ENCODE assay signal across 14 mouse cellular contexts in the genomic region with DNA sequence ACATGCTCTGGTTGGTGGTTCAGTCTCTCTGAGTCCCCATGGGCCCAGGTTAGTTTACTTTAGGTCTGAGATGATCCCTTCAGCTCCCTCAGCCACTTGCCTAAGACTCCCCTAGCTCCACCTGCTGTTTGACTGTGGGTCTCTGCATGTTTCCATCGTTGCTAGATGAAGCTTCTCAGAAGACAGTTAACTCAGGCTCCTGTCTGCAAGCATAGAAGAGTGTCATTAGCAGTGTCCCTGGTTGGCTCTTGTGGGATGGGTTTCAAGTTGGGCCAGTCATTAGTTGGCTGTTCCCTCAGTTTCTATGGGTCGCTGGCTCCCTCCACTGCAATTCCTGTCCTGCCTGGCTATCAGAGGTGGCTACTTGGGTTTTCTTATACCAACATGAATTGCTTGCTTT. TPM values are rescaled to one million over a fixed set of nuclear protein-coding genes. Genes with fewer than 3 reads are reported as not detected.
DNase-seq lines count a peak whose midpoint lies in the region; ATAC-seq and TF ChIP-seq lines count a peak whose summit lies in the region.
"Had no signal": no experiment of that assay in that cellular context is flagged by ENCODE, and none has a peak within 500 bp of the region (broad histone marks: within the 10 kb centered on the region; RNA-seq: fewer than 3 reads in every experiment).

No protein-coding gene starts in this region.

- H3K4me3 ChIP-seq in embryonic facial prominence, embryonic 11.5 days (ENCODE audit: low read depth, low read length): no peak overlapping the region
- H3K4me3 ChIP-seq in embryonic facial prominence, embryonic 10.5 days: no peak overlapping the region
- no peak overlapping the region for H3K4me3 ChIP-seq in lung, embryonic 14.5 days (ENCODE audit: low read depth, low read length)
- H3K4me3 ChIP-seq in lung, postnatal 0 days (ENCODE audit: low read depth, low read length): no peak overlapping the region
- H3K4me3 ChIP-seq in MEL (ENCODE audit: control insufficient read depth in 1 of 2, insufficient read depth in 1 of 2, low read depth in 2 of 2, low read length in 2 of 2): no peak overlapping the region
- H3K4me3 ChIP-seq in liver, postnatal 0 days (ENCODE audit: low read depth, low read length): no peak overlapping the region

- no peak overlapping the region for H3K4me2 ChIP-seq in embryonic facial prominence, embryonic 11.5 days (ENCODE audit: low read depth, low read length)
- no peak overlapping the region for H3K4me2 ChIP-seq in lung, embryonic 14.5 days
- no peak overlapping the region for H3K4me2 ChIP-seq in lung, postnatal 0 days (replicated peaks; ENCODE audit: low read depth, low read length)
- H3K4me2 ChIP-seq in liver, postnatal 0 days (ENCODE audit: low read depth, low read length): no peak overlapping the region

- peak in 1 of 2 experiments; percentile 68; a peak in 2 of 4 replicates for TF ChIP-seq POLR2A in MEL (IDR thresholded peaks at IDR 0.05; ENCODE audit: control insufficient read depth in 1 of 2, insufficient read depth in 1 of 2, low read depth in 1 of 2, low read length in 2 of 2, poor library complexity in 1 of 2)

- H3K27me3 ChIP-seq in embryonic facial prominence, embryonic 11.5 days (ENCODE audit: control insufficient read depth, insufficient read depth, low read length): no peaks in the 10 kb centered on the region
- no peaks in the 10 kb centered on the region for H3K27me3 ChIP-seq in embryonic facial prominence, embryonic 10.5 days (replicated peaks; ENCODE audit: low read depth, poor library complexity, severe bottlenecking)
- H3K27me3 ChIP-seq in lung, embryonic 14.5 days (ENCODE audit: insufficient read depth, low read length): no peaks in the 10 kb centered on the region
- H3K27me3 ChIP-seq in lung, postnatal 0 days (replicated peaks; ENCODE audit: insufficient read depth, low read length): no peaks in the 10 kb centered on the region
- no peaks in the 10 kb centered on the region for H3K27me3 ChIP-seq in MEL (ENCODE audit: control insufficient read depth in 1 of 2, insufficient read depth in 2 of 2, low read length in 2 of 2)
- H3K27me3 ChIP-seq in liver, postnatal 0 days (ENCODE audit: insufficient read depth, low read length): no peaks in the 10 kb centered on the region

- WGBS in embryonic facial prominence, embryonic 11.5 days: 43% methylated on average over 2 of the region's 2 CpGs
- whole genome bisulfite sequencing in embryonic facial prominence, embryonic 10.5 days: 45% methylated on average over 2 of the region's 2 CpGs
- WGBS in lung, embryonic 14.5 days: 37% methylated on average over 2 of the region's 2 CpGs
- WGBS in lung, postnatal 0 days: 51% methylated on average over 2 of the region's 2 CpGs
- 37% methylated on average over 2 of the region's 2 CpGs for WGBS in liver, postnatal 0 days (ENCODE audit: insufficient replicate concordance)

- no peak for DNase-seq in embryonic facial prominence, embryonic 11.5 days (ENCODE audit: low spot score)
- DNase-seq in embryonic facial prominence, embryonic 10.5 days (ENCODE audit: low spot score): no peak
- DNase-seq in lung, embryonic 14.5 days: peak; percentile 36
- DNase-seq in lung, postnatal 0 days (ENCODE audit: low spot score): no peak
- peak; percentile 79 for DNase-seq in MEL (ENCODE audit: low read depth, low spot score)
- DNase-seq in liver, postnatal 0 days: no peak
- no peak for DNase-seq in cerebellum, postnatal 36 days
- DNase-seq in spleen, postnatal 10 days (ENCODE audit: low spot score in 2 of 2): no peak
- DNase-seq: adrenal gland, adult 2 months; B cell, adult 2 months; cerebellum, adult 9-10 months; heart, adult 11 months; kidney, postnatal 4 days; right cerebral cortex, postnatal 4 days had no signal

- H3K4me1 ChIP-seq in embryonic facial prominence, embryonic 11.5 days (ENCODE audit: control insufficient read depth, insufficient read depth, low read length): no peaks in the 10 kb centered on the region
- H3K4me1 ChIP-seq in embryonic facial prominence, embryonic 10.5 days: peaks cover 8% of the 10 kb centered on the region
- no peaks in the 10 kb centered on the region; the same call in 1 of the 2 replicates for H3K4me1 ChIP-seq in lung, embryonic 14.5 days (ENCODE audit: insufficient read depth)
- peaks cover 3% of the 10 kb centered on the region; the same call in 1 of the 2 replicates for H3K4me1 ChIP-seq in lung, postnatal 0 days (ENCODE audit: insufficient read depth, low read depth, low read length)
- no peaks in the 10 kb centered on the region; a peak in 1 of 4 replicates for H3K4me1 ChIP-seq in MEL (ENCODE audit: control insufficient read depth in 1 of 2, insufficient read depth in 2 of 2, low read length in 2 of 2)
- H3K4me1 ChIP-seq in liver, postnatal 0 days (ENCODE audit: insufficient read depth): peaks cover 7% of the 10 kb centered on the region; the same call in 1 of the 2 replicates

- H3K27ac ChIP-seq in embryonic facial prominence, embryonic 11.5 days (replicated peaks; ENCODE audit: low read depth, low read length): no peak overlapping the region
- no peak overlapping the region for H3K27ac ChIP-seq in embryonic facial prominence, embryonic 10.5 days (replicated peaks)
- no peak overlapping the region for H3K27ac ChIP-seq in lung, embryonic 14.5 days (ENCODE audit: low read depth)
- H3K27ac ChIP-seq in lung, postnatal 0 days (ENCODE audit: low read length): no peak overlapping the region
- H3K27ac ChIP-seq in MEL (ENCODE audit: control insufficient read depth, low read depth, low read length): 0 out of 2 replicates have a peak overlapping the region, but pooled peaks have one; percentile 0
- H3K27ac ChIP-seq in liver, postnatal 0 days (ENCODE audit: low read depth): no peak overlapping the region

- 0 out of 2 replicates have a peak, but pooled peaks have one; percentile 22 for ATAC-seq in embryonic facial prominence, embryonic 11.5 days (replicated peaks; ENCODE audit: insufficient number of reproducible peaks, low FRiP score, low TSS enrichment, low read depth)
- no peak for ATAC-seq in lung, embryonic 14.5 days (ENCODE audit: insufficient read depth)
- no peak for ATAC-seq in lung, postnatal 0 days
- ATAC-seq in liver, postnatal 0 days: no peak

- H3K36me3 ChIP-seq in embryonic facial prominence, embryonic 11.5 days (replicated peaks; ENCODE audit: control insufficient read depth, insufficient read depth, low read depth, low read length): peaks cover 3% of the 10 kb centered on the region
- peaks cover 69% of the 10 kb centered on the region for H3K36me3 ChIP-seq in embryonic facial prominence, embryonic 10.5 days (replicated peaks)
- peaks cover 47% of the 10 kb centered on the region for H3K36me3 ChIP-seq in lung, embryonic 14.5 days (ENCODE audit: insufficient read depth)
- H3K36me3 ChIP-seq in lung, postnatal 0 days (ENCODE audit: insufficient read depth, low read length): no peaks in the 10 kb centered on the region
- H3K36me3 ChIP-seq in MEL (ENCODE audit: control insufficient read depth in 1 of 2, insufficient read depth in 2 of 2, low read length in 2 of 2): peaks cover 7 to 13% of the 10 kb centered on the region in 2 experiments; a peak in 3 of 4 replicates
- peaks cover 21% of the 10 kb centered on the region for H3K36me3 ChIP-seq in liver, postnatal 0 days (replicated peaks; ENCODE audit: insufficient read depth, low read length)

- no peak for TF ChIP-seq EP300 in lung, postnatal 0 days (IDR thresholded peaks at IDR 0.05)
- TF ChIP-seq EP300 in MEL (IDR thresholded peaks at IDR 0.05; ENCODE audit: low read depth in 1 of 2, low read length in 2 of 2): no peak
- TF ChIP-seq EP300 in liver, postnatal 0 days (IDR thresholded peaks at IDR 0.05; ENCODE audit: low read depth): no peak

- no peak overlapping the region for H3K9ac ChIP-seq in embryonic facial prominence, embryonic 11.5 days (replicated peaks; ENCODE audit: low read length)
- H3K9ac ChIP-seq in lung, embryonic 14.5 days: no peak overlapping the region
- H3K9ac ChIP-seq in lung, postnatal 0 days (replicated peaks; ENCODE audit: low read depth): no peak overlapping the region
- H3K9ac ChIP-seq in MEL (ENCODE audit: control insufficient read depth, low read depth, low read length, poor library complexity, severe bottlenecking): no peak overlapping the region
- H3K9ac ChIP-seq in liver, postnatal 0 days (replicated peaks): no peak overlapping the region

- TF ChIP-seq RAD21 in MEL (IDR thresholded peaks at IDR 0.05; ENCODE audit: low read depth, low read length): no peak

- H3K79me2 ChIP-seq in MEL (ENCODE audit: control insufficient read depth, insufficient read depth, low read length, poor library complexity): peaks cover 23% of the 10 kb centered on the region

- no peak for TF ChIP-seq CTCF in lung, embryonic 14.5 days (IDR thresholded peaks at IDR 0.05; ENCODE audit: low read depth)
- TF ChIP-seq CTCF in lung, postnatal 0 days (IDR thresholded peaks at IDR 0.05): no peak; the same call in 1 of the 2 replicates
- peak; percentile 17 to 48 (median 25); a peak in 4 of 6 replicates for TF ChIP-seq CTCF in MEL (IDR thresholded peaks at IDR 0.05 in 2 of 3, conservative IDR thresholded peaks at IDR 0.05 in 1 of 3; ENCODE audit: control insufficient read depth in 1 of 3, insufficient read depth in 1 of 3, low read depth in 2 of 3, low read length in 3 of 3, poor library complexity in 1 of 3, severe bottlenecking in 1 of 3)
- peak; percentile 48 for TF ChIP-seq CTCF in liver, postnatal 0 days (IDR thresholded peaks at IDR 0.05; ENCODE audit: low read depth)

- no peaks in the 10 kb centered on the region for H3K9me3 ChIP-seq in embryonic facial prominence, embryonic 11.5 days (replicated peaks; ENCODE audit: control insufficient read depth, low read length)
- H3K9me3 ChIP-seq in embryonic facial prominence, embryonic 10.5 days: no peaks in the 10 kb centered on the region
- H3K9me3 ChIP-seq in lung, embryonic 14.5 days (ENCODE audit: low read depth, low read length): no peaks in the 10 kb centered on the region
- no peaks in the 10 kb centered on the region for H3K9me3 ChIP-seq in lung, postnatal 0 days (ENCODE audit: low read length)
- H3K9me3 ChIP-seq in MEL (replicated peaks; ENCODE audit: insufficient read depth, low read length): no peaks in the 10 kb centered on the region
- H3K9me3 ChIP-seq in liver, postnatal 0 days (ENCODE audit: low read length): no peaks in the 10 kb centered on the region

RNA-seq across cellular contexts. Expression of a gene that starts 5.2 kb away (rescaled TPM):
- 872 and 909 TPM in 2 replicates for polyA plus RNA-seq in embryonic facial prominence, embryonic 11.5 days (2014; fragmentation: Nextera tagmentation; extraction: Ambion mirVana)
- polyA plus RNA-seq in embryonic facial prominence, embryonic 10.5 days (2016; fragmentation: Nextera tagmentation; extraction: Ambion mirVana): 958 and 1,014 TPM in 2 replicates
- 737 and 751 TPM in 2 replicates for polyA plus RNA-seq in lung, embryonic 14.5 days (2014; fragmentation: Nextera tagmentation; extraction: Ambion mirVana)
- polyA plus RNA-seq in lung, postnatal 0 days (2015; fragmentation: Nextera tagmentation; extraction: Ambion mirVana): 126 and 138 TPM in 2 replicates
- 950 and 1,019 TPM in 2 replicates for total RNA-seq in MEL (2012; rRNA removed)
- polyA plus RNA-seq in MEL (2012; ENCODE audit: insufficient read depth in 1 of 2, insufficient read length in 2 of 2, low read depth in 1 of 2, low replicate concordance in 2 of 2, missing spikeins in 1 of 2): 1,000 to 10,000 TPM in 1 of 2 experiments, 10 to 100 TPM in 1; 91.6 to 2,479 TPM
- 183 and 206 TPM in 2 replicates for polyA plus RNA-seq in liver, postnatal 0 days (2015; fragmentation: Nextera tagmentation; extraction: Ambion mirVana)

RNA-seq across cellular contexts. Expression of a gene that starts 16.7 kb away (rescaled TPM):
- 32.8 and 34.4 TPM in 2 replicates for polyA plus RNA-seq in embryonic facial prominence, embryonic 11.5 days (2014; fragmentation: Nextera tagmentation; extraction: Ambion mirVana)
- 22.2 and 24.9 TPM in 2 replicates for polyA plus RNA-seq in embryonic facial prominence, embryonic 10.5 days (2016; fragmentation: Nextera tagmentation; extraction: Ambion mirVana)
- 27.1 and 28.5 TPM in 2 replicates for polyA plus RNA-seq in lung, embryonic 14.5 days (2014; fragmentation: Nextera tagmentation; extraction: Ambion mirVana)
- polyA plus RNA-seq in lung, postnatal 0 days (2015; fragmentation: Nextera tagmentation; extraction: Ambion mirVana): 15.1 and 18.2 TPM in 2 replicates
- total RNA-seq in MEL (2012; rRNA removed): 69.0 and 84.8 TPM in 2 replicates
- 10 to 100 TPM in 1 of 2 experiments, not detected in 1; 97.1 TPM for polyA plus RNA-seq in MEL (2012; ENCODE audit: insufficient read depth in 1 of 2, insufficient read length in 2 of 2, low read depth in 1 of 2, low replicate concordance in 2 of 2, missing spikeins in 1 of 2)
- 30.9 and 35.6 TPM in 2 replicates for polyA plus RNA-seq in liver, postnatal 0 days (2015; fragmentation: Nextera tagmentation; extraction: Ambion mirVana)

Comparison
In these comparisons a context has a peak if more than half of its experiments do, and no peak if none do; other contexts are left out.
1. DNase-seq: peak in lung, embryonic 14.5 days (single experiment) and MEL (single experiment); none in embryonic facial prominence, embryonic 11.5 days (single experiment), embryonic facial prominence, embryonic 10.5 days (single experiment), lung, postnatal 0 days (single experiment), liver, postnatal 0 days (single experiment), cerebellum, postnatal 36 days (0 of 2) and spleen, postnatal 10 days (0 of 2).
2. CTCF ChIP-seq: peak in MEL (3 of 3) and liver, postnatal 0 days (single experiment); none in lung, embryonic 14.5 days (single experiment) and lung, postnatal 0 days (single experiment).